Mouse (Mus musculus): Measurements from ENCODE around the gene Ttyh3. TPM values are rescaled to one million over a fixed set of nuclear protein-coding genes. Genes with fewer than 3 reads are reported as not detected.

Gene Ttyh3
- polyA plus RNA-seq, 1 experiment from 2014 or later: 62.6 TPM

DNA sequence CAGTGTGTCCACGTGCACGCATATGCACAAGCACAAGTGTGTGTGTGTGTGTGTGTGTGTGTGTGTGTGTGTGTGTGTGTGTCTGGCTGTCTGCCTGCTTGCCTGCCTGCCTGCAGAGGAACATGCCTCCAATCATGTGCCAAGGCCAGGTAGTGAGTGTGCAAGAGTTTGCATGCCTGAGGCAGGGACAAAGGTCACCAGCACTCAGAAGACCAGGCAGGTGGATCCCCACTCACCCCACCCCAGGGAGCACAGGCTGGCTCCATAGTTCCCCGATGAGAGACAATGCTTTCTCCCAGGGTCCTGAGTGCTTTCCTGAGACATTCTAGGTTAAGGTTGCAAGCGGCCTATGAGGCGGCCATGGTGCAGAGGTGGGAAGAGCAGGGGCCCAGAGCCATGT, 24.6 kb downstream of the Ttyh3 start:
- no peak for ATAC-seq (ENCODE audit: insufficient number of reproducible peaks, insufficient read depth, low FRiP score, low TSS enrichment)
- no peak overlapping the region for H3K27ac ChIP-seq
- H3K27me3 ChIP-seq: no peaks in the 10 kb centered on the region
- WGBS: 95% methylated on average over 5 of the region's 5 CpGs
- peaks cover 81% of the 10 kb centered on the region for H3K36me3 ChIP-seq
- H3K9ac ChIP-seq: no peak overlapping the region
- H3K4me3 ChIP-seq: no peak overlapping the region
- H3K4me2 ChIP-seq (replicated peaks): no peak overlapping the region
- 0 out of 2 replicates have a peak, but pooled peaks cover 6% of the 10 kb centered on the region for H3K9me3 ChIP-seq
- H3K4me1 ChIP-seq: 0 out of 2 replicates have a peak, but pooled peaks cover 8% of the 10 kb centered on the region

DNA sequence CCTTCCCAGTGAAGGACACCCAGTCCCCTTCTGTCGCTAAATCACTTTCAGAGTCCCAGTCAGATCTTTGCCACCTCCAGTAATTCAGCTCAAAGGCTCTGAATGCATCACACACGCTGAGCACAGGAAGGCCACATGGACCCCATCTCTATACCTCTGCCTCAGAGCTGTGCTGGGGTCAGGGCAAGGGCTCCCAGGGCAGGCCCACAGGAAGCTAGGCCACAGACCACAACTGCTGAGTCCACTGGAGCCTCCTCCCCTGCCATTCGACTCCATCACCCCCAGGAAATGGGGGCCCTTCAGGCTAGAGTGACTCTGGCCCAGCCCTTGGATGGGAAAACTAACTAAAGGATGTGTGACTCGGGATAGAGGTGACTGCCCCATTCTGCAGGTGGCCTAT, 25.0 kb downstream of the Ttyh3 start:
- Histone ChIP-seq H3K36me3 (peaks cover 76% of the 10 kb centered on the region), H3K4me3 (no peak overlapping the region), H3K9ac (no peak overlapping the region), H3K9me3 (0 out of 2 replicates have a peak, but pooled peaks cover 6% of the 10 kb centered on the region), H3K27ac (no peak overlapping the region), H3K4me1 (0 out of 2 replicates have a peak, but pooled peaks cover 8% of the 10 kb centered on the region), H3K27me3 (no peaks in the 10 kb centered on the region), H3K4me2 (replicated peaks) (no peak overlapping the region)
- no peak for ATAC-seq (ENCODE audit: insufficient number of reproducible peaks, insufficient read depth, low FRiP score, low TSS enrichment)
- 70% methylated on average over 4 of the region's 4 CpGs for WGBS

DNA sequence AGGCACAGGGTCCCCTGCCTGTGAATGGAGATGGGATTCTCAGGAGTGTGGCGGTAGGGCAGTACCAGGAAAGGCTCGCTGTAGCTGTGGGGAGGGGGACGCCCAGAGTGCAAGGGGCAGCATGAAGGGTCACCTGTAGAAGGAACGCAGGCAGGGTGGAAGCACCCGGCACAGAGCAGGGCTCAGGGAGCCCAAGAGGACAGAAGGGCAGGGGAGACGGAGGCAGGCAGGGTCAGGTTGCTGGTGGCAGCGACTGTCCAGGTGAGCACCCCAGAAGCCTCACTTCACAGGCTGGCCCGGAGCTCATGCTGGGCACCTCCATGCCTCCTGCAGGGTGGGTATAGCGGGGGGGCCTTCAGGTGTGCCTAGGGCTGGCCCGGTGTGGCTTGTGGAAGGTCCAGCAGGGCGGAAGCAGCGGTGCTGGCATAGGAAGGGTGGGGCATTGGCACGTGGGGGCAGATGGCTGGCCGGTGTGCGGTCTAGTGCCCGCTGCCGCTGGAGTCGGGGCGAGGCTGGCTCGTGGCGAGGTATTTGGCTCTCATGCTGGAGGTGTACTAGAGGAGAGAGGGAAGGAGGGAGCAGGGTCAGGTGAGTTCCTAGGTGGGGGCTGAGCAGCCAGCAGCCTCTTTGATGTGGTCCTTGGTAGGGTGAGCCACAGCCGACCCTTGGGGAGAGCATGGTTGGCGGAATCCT, 25.7 kb downstream of the Ttyh3 start:
- Histone ChIP-seq H3K4me3 (no peak overlapping the region), H3K9me3 (0 out of 2 replicates have a peak, but pooled peaks cover 5% of the 10 kb centered on the region), H3K27ac (no peak overlapping the region), H3K36me3 (peaks cover 69% of the 10 kb centered on the region), H3K4me2 (replicated peaks) (no peak overlapping the region), H3K27me3 (no peaks in the 10 kb centered on the region), H3K4me1 (0 out of 2 replicates have a peak, but pooled peaks cover 8% of the 10 kb centered on the region), H3K9ac (no peak overlapping the region)
- no peak for ATAC-seq (ENCODE audit: insufficient number of reproducible peaks, insufficient read depth, low FRiP score, low TSS enrichment)
- 90% methylated on average over 23 of the region's 23 CpGs for WGBS

DNA sequence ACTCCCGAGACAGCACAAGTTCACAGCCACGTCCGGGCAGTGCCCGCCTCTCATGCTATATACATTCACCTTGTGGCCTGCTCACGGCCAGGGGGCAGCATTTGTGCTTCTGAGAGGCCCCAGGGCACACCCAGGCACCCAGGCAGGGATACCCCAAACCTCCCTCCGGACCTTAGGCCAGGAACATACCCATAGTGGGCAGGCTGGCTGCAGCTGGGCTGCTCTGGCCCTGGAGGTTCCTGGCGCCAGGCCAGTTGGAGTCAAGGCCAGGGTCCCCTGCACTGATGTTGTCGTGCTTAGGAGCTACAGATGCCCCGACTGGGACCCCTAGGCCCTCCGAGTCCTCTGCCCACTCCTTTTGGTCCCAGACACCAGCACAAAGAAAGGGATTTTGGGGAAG, 27.3 kb downstream of the Ttyh3 start:
- 78% methylated on average over 10 of the region's 10 CpGs for WGBS
- H3K27me3 ChIP-seq: no peaks in the 10 kb centered on the region
- no peaks in the 10 kb centered on the region for H3K9me3 ChIP-seq
- no peak overlapping the region for H3K9ac ChIP-seq
- 0 out of 2 replicates have a peak overlapping the region, but pooled peaks have one; percentile 17 for H3K27ac ChIP-seq
- H3K36me3 ChIP-seq: peaks cover 53% of the 10 kb centered on the region
- ATAC-seq (ENCODE audit: insufficient number of reproducible peaks, insufficient read depth, low FRiP score, low TSS enrichment): no peak
- H3K4me3 ChIP-seq: no peak overlapping the region
- H3K4me1 ChIP-seq: 0 out of 2 replicates have a peak, but pooled peaks cover 8% of the 10 kb centered on the region
- H3K4me2 ChIP-seq (replicated peaks): no peak overlapping the region

DNA sequence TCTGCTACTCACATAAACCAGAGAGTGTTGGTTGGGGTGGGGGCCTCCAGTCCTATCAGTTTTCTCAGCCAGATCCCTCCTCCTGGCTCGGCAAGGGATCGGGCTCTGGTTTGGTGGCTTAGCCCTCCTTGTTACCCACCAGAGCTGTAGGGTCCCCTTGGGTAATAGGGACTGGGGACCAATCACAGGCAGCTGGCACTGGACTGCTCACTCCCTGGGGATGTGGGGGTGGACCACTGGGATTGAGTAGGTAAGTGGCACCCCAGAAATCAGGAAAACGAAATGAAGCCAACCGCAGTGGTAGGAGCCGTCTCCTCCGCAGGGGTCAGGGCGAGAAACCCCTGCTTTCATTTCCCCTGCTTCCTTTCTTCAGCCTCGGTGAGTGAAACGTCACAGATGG, 27.7 kb downstream of the Ttyh3 start:
- Histone ChIP-seq H3K36me3 (peaks cover 49% of the 10 kb centered on the region), H3K9me3 (no peaks in the 10 kb centered on the region), H3K4me2 (replicated peaks) (no peak overlapping the region), H3K27ac (peak overlapping the region; percentile 17; the same call in 1 of the 2 replicates), H3K4me3 (no peak overlapping the region), H3K27me3 (no peaks in the 10 kb centered on the region), H3K9ac (no peak overlapping the region), H3K4me1 (0 out of 2 replicates have a peak, but pooled peaks cover 8% of the 10 kb centered on the region)
- 68% methylated on average over 9 of the region's 9 CpGs for WGBS
- no peak for ATAC-seq (ENCODE audit: insufficient number of reproducible peaks, insufficient read depth, low FRiP score, low TSS enrichment)

DNA sequence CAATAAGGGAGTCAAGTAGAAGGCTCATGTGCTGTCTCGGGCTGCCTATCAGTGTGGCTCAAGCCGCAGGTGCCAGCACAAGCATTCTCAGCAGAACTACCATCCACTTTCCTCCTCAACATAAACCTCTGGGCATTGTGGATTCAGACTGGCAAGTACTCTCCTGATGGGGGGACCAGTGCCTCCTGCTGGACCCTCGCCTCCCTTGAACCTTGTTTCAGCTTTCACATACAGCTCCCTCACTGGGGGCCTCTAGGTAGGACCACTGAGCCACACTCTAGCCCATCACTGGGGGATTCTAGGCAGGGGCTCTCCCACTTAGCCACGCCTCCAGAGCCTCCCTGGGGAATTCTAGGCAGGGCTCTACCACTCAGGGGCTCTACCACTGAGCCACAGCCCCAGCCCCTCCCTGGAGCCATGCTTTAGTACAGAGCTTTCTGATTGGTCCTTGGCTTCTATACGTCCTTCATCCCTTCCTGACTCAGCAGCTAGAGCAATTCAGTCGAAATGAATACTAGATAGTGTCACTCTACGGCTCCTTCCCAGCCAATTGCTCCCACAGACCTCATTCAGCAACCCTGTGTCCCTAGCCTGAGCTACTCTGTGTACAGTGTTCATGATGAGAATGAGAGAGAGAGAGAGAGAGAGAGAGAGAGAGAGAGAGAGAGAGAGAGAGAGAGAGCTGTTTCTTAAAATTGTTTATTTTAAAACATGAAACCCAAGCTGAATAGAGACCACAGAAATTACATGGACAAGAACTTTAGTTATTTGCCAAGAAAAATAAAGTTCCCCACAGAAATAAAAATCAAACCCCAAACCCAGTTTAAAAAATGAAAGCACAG, 28.7 kb downstream of the Ttyh3 start:
- Histone ChIP-seq H3K4me2 (replicated peaks) (no peak overlapping the region), H3K36me3 (peaks cover 41% of the 10 kb centered on the region), H3K4me3 (no peak overlapping the region), H3K4me1 (0 out of 2 replicates have a peak, but pooled peaks cover 8% of the 10 kb centered on the region), H3K27me3 (no peaks in the 10 kb centered on the region), H3K27ac (0 out of 2 replicates have a peak overlapping the region, but pooled peaks have one; percentile 8), H3K9ac (no peak overlapping the region), H3K9me3 (no peaks in the 10 kb centered on the region)
- WGBS: 59% methylated on average over 7 of the region's 7 CpGs
- no peak for ATAC-seq (ENCODE audit: insufficient number of reproducible peaks, insufficient read depth, low FRiP score, low TSS enrichment)

DNA sequence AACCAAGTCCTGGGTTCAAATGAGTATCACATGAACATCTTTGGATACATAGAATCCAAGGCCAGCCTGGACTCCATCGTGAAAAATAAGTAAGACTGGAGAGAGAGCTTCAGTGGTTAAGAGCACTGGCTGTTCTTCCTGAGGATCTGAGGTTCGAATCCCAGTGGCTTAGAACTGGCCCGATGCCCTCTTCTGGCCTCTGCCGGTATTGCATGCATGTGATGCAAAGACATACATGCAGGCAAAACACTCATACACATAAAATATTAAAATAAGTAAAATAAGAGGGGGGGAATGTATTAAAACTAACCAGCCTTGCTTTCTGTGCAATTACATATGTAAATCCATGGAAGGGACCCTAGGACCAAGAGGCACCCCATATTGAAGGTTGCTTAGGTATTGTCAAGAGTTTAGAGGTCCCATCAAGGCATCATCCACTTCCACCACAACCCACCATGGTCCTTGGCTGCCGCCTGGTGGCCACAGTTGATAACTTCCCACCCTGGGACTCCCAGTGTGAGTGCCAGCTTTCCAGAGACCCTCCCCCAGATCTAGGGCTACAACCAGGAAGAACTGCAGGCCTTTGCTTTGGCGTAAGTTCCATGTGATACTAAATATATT, 29.6 kb downstream of the Ttyh3 start:
- Histone ChIP-seq H3K9me3 (no peaks in the 10 kb centered on the region), H3K4me1 (0 out of 2 replicates have a peak, but pooled peaks cover 8% of the 10 kb centered on the region), H3K4me2 (replicated peaks) (no peak overlapping the region), H3K27ac (0 out of 2 replicates have a peak overlapping the region, but pooled peaks have one; percentile 8), H3K27me3 (no peaks in the 10 kb centered on the region), H3K36me3 (peaks cover 34% of the 10 kb centered on the region), H3K9ac (no peak overlapping the region), H3K4me3 (no peak overlapping the region)
- 27% methylated on average over 6 of the region's 6 CpGs for WGBS
- ATAC-seq (ENCODE audit: insufficient number of reproducible peaks, insufficient read depth, low FRiP score, low TSS enrichment): no peak

DNA sequence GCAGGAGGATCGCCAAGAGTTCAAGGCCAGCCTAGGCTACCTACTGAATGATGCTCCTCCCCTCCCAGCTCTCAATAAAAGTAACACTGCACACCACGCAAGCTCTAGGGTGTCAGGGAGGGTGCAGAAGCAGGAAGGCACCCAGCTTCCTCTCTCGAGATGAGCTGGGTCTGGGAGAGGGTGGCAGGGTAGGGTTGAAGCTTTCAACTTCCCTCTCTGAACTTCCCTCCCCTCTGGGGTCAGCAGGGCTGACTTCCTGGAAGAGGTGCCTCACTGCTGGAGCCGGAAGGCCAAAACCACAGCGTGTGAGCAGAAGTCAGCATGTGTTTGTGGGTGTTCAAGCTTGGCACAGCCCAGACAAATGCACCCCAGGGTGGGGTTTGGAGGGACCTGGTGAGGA, 31.1 kb downstream of the Ttyh3 start:
- 75% methylated on average over 5 of the region's 5 CpGs for WGBS
- no peak for ATAC-seq (ENCODE audit: insufficient number of reproducible peaks, insufficient read depth, low FRiP score, low TSS enrichment)
- no peaks in the 10 kb centered on the region for H3K9me3 ChIP-seq
- H3K4me3 ChIP-seq: no peak overlapping the region
- H3K4me1 ChIP-seq: 0 out of 2 replicates have a peak, but pooled peaks cover 8% of the 10 kb centered on the region
- no peak overlapping the region for H3K27ac ChIP-seq
- no peak overlapping the region for H3K4me2 ChIP-seq (replicated peaks)
- H3K9ac ChIP-seq: no peak overlapping the region
- H3K27me3 ChIP-seq: peaks cover 4% of the 10 kb centered on the region
- H3K36me3 ChIP-seq: peaks cover 22% of the 10 kb centered on the region

DNA sequence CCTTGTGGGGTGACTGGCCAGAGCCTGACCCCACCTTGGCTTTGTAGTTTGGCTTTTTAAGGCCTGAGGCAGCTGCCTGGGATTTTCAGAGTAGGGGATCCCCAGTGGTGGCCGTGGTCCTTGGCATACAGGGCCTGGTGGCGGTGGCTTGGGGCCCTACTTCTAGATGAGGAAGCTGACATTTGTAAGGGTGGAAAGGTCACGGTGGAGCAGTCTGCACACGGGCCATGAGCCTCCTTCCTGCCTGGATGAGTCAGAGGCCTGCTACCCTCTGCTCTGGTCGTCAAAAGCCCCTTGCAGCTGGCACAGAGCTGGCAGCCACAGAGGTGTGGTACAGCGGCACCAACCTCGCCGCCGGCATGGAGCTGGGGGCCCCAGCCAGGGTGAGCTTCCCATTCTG, 32.1 kb downstream of the Ttyh3 start:
- Histone ChIP-seq H3K4me2 (replicated peaks) (no peak overlapping the region), H3K9me3 (no peaks in the 10 kb centered on the region), H3K36me3 (peaks cover 11% of the 10 kb centered on the region), H3K27me3 (peaks cover 14% of the 10 kb centered on the region), H3K27ac (0 out of 2 replicates have a peak overlapping the region, but pooled peaks have one; percentile 2), H3K4me3 (no peak overlapping the region), H3K4me1 (peaks cover 17% of the 10 kb centered on the region), H3K9ac (no peak overlapping the region)
- WGBS: 62% methylated on average over 9 of the region's 9 CpGs
- no peak for ATAC-seq (ENCODE audit: insufficient number of reproducible peaks, insufficient read depth, low FRiP score, low TSS enrichment)

DNA sequence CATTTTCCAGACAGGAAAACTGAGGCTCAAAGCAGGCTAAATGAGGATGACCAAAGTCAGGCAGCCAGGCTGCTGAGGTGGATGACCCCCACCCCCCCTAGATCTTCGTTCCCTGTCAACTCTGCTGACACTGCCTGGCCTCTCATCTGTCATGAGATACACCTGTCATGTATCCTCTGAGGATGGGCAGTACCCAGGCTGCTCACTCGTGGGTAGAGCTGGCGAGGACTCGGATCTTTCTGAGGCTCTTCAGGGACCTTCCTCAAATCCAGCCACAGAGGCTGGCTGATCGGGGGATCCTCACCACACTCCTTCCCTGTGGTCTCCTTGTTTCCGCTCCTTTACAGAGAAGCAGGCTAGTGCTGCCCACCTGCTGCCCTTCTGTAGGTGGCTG, 32.7 kb downstream of the Ttyh3 start:
- Histone ChIP-seq H3K4me2 (replicated peaks) (no peak overlapping the region), H3K36me3 (peaks cover 5% of the 10 kb centered on the region; the same call in 1 of the 2 replicates), H3K9ac (no peak overlapping the region), H3K4me3 (no peak overlapping the region), H3K4me1 (peaks cover 17% of the 10 kb centered on the region), H3K9me3 (no peaks in the 10 kb centered on the region), H3K27ac (0 out of 2 replicates have a peak overlapping the region, but pooled peaks have one; percentile 2), H3K27me3 (peaks cover 20% of the 10 kb centered on the region)
- WGBS: 85% methylated on average over 6 of the region's 6 CpGs
- ATAC-seq (ENCODE audit: insufficient number of reproducible peaks, insufficient read depth, low FRiP score, low TSS enrichment): no peak

DNA sequence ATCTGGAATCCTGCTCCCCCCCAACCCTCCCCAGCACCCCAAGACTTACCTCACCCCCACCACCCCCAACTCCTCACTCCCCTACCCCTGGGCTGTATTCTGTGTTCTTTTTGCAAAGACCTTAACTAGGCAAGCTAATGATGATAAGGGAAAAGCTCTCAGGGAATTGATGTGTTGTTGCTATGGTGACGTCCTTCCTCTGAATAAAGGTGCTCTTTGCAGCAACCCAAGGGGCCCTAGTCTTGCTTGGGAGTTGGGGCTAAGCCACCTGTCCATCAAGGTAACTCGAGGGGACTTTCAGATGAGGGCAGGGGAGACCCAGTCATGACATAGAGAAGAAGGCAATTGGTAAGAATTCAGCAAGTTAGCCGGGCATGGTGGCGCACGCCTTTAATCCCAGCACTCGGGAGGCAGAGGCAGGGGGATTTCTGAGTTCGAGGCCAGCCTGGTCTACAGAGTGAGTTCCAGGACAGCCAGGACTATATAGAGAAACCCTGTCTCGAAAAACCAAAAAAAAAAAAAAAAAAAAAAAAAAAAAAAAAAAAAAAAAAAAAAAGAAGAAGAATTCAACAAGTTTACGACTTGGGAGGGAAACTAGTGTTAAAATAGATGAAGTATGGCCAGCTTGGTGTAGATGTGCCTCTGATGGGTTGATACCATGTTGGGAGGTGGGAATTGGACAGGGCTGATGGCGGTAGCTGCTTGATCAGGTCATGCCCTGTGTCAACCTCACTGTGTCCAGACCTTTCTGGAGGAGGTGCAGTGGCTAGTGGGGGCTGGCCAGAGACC, 33.3 kb downstream of the Ttyh3 start:
- H3K27me3 ChIP-seq: peaks cover 26% of the 10 kb centered on the region
- H3K36me3 ChIP-seq: 0 out of 2 replicates have a peak, but pooled peaks cover 5% of the 10 kb centered on the region
- no peak for ATAC-seq (ENCODE audit: insufficient number of reproducible peaks, insufficient read depth, low FRiP score, low TSS enrichment)
- H3K4me3 ChIP-seq: no peak overlapping the region
- no peak overlapping the region for H3K27ac ChIP-seq
- H3K9ac ChIP-seq: no peak overlapping the region
- peaks cover 22% of the 10 kb centered on the region for H3K4me1 ChIP-seq
- WGBS: 80% methylated on average over 10 of the region's 10 CpGs
- H3K4me2 ChIP-seq (replicated peaks): no peak overlapping the region
- H3K9me3 ChIP-seq: no peaks in the 10 kb centered on the region
